Mouse (Mus musculus) heart, adult 2 months (tissue): ENCODE measurements around the gene BC051665.

Experiments
- CTCF ChIP-seq: fragments of 200-600 bp; IDR thresholded peaks from 2 replicates; pipeline ENCODE4 v1.8.1; 2022; ENCODE audit warnings: antibody characterized with exemption, mild to moderate bottlenecking, moderate library complexity
- EP300 ChIP-seq: fragments of 200-500 bp; IDR thresholded peaks from 2 replicates; pipeline ENCODE4 v1.6.1; 2011; ENCODE audit warnings: low read depth, low read length, control low read depth; ENCODE audit not compliant: insufficient read depth
- POLR2A ChIP-seq: fragments of 200-500 bp; IDR thresholded peaks from 2 replicates; pipeline ENCODE4 v1.6.1; 2011; ENCODE audit warnings: mild to moderate bottlenecking, low read depth, low read length, control low read depth; ENCODE audit not compliant: insufficient read depth

- no peak for TF ChIP-seq POLR2A
- TF ChIP-seq CTCF = peak; percentile 39
- no peak for TF ChIP-seq EP300
Measured at GRCm38 (mm10) chr13:60740248-60740647, 45.9 kb downstream of the BC051665 start.
